Mouse (Mus musculus): ENCODE data around the gene Rrp8. TPM values are rescaled to one million over a fixed set of nuclear protein-coding genes. Genes with fewer than 3 reads are reported as not detected.

Rrp8 gene
- polyA plus RNA-seq, 1 experiment = 20.7 TPM

GRCm38 (mm10) chr7:105715366-105715765 lies 21.8 kb downstream of the Rrp8 start:
- Histone ChIP-seq H3K27me3 (replicated peaks) (peaks cover 6% of the 10 kb centered on the region), H3K4me1 (peaks cover 6% of the 10 kb centered on the region), H3K9me3 (peaks cover 12% of the 10 kb centered on the region; the same call in 1 of the 2 replicates), H3K4me3 (replicated peaks) (no peak overlapping the region), H3K36me3 (replicated peaks; ENCODE audit: low read length) (peaks cover 9% of the 10 kb centered on the region)
- TF ChIP-seq GATA1 (IDR thresholded peaks at IDR 0.05; ENCODE audit: borderline replicate concordance, low read length) (no peak), FLI1 (IDR thresholded peaks at IDR 0.05; ENCODE audit: low read length) (no peak)

GRCm38 (mm10) chr7:105708733-105709132 lies 28.5 kb downstream of the Rrp8 start:
- Histone ChIP-seq H3K9me3 (peaks cover 8% of the 10 kb centered on the region; the same call in 1 of the 2 replicates), H3K36me3 (replicated peaks; ENCODE audit: low read length) (no peaks in the 10 kb centered on the region), H3K4me1 (no peaks in the 10 kb centered on the region; the same call in 1 of the 2 replicates), H3K27me3 (replicated peaks) (peaks cover 27% of the 10 kb centered on the region), H3K4me3 (replicated peaks) (no peak overlapping the region)
- TF ChIP-seq FLI1 (IDR thresholded peaks at IDR 0.05; ENCODE audit: low read length) (no peak), GATA1 (IDR thresholded peaks at IDR 0.05; ENCODE audit: borderline replicate concordance, low read length) (no peak)

GRCm38 (mm10) chr7:105703816-105704215 lies 33.4 kb downstream of the Rrp8 start:
- Histone ChIP-seq H3K36me3 (replicated peaks; ENCODE audit: low read length) (no peaks in the 10 kb centered on the region), H3K9me3 (no peaks in the 10 kb centered on the region), H3K4me3 (replicated peaks) (no peak overlapping the region), H3K4me1 (peaks cover 3% of the 10 kb centered on the region; the same call in 1 of the 2 replicates), H3K27me3 (replicated peaks) (peaks cover 28% of the 10 kb centered on the region)
- TF ChIP-seq FLI1 (IDR thresholded peaks at IDR 0.05; ENCODE audit: low read length) (no peak), GATA1 (IDR thresholded peaks at IDR 0.05; ENCODE audit: borderline replicate concordance, low read length) (no peak)

GRCm38 (mm10) chr7:105703184-105703583 lies 34.0 kb downstream of the Rrp8 start:
- peaks cover 22% of the 10 kb centered on the region for H3K27me3 ChIP-seq (replicated peaks)
- TF ChIP-seq FLI1 (IDR thresholded peaks at IDR 0.05; ENCODE audit: low read length) (no peak), GATA1 (IDR thresholded peaks at IDR 0.05; ENCODE audit: borderline replicate concordance, low read length) (no peak)

GRCm38 (mm10) chr7:105690875-105691274 lies 46.3 kb downstream of the Rrp8 start:
- Histone ChIP-seq H3K27me3 (replicated peaks) (peaks cover 29% of the 10 kb centered on the region), H3K4me1 (no peaks in the 10 kb centered on the region), H3K9me3 (no peaks in the 10 kb centered on the region), H3K36me3 (replicated peaks; ENCODE audit: low read length) (no peaks in the 10 kb centered on the region), H3K4me3 (replicated peaks) (no peak overlapping the region)
- TF ChIP-seq GATA1 (IDR thresholded peaks at IDR 0.05; ENCODE audit: borderline replicate concordance, low read length) (no peak), FLI1 (IDR thresholded peaks at IDR 0.05; ENCODE audit: low read length) (no peak)

More at GRCm38 (mm10) chr7:105703184-105703583, 34.0 kb downstream of the Rrp8 start:
- no peak overlapping the region for H3K4me3 ChIP-seq (replicated peaks)
- H3K4me1 ChIP-seq = peaks cover 3% of the 10 kb centered on the region; the same call in 1 of the 2 replicates
- no peaks in the 10 kb centered on the region for H3K9me3 ChIP-seq
- no peaks in the 10 kb centered on the region for H3K36me3 ChIP-seq (replicated peaks; ENCODE audit: low read length)

GRCm38 (mm10) chr7:105685541-105686197 lies 51.5 kb downstream of the Rrp8 start:
- H3K27me3 ChIP-seq (replicated peaks) = peaks cover 27% of the 10 kb centered on the region
- TF ChIP-seq FLI1 (IDR thresholded peaks at IDR 0.05; ENCODE audit: low read length) (no peak), GATA1 (IDR thresholded peaks at IDR 0.05; ENCODE audit: borderline replicate concordance, low read length) (no peak)
- H3K9me3 ChIP-seq = no peaks in the 10 kb centered on the region
- no peaks in the 10 kb centered on the region for H3K36me3 ChIP-seq (replicated peaks; ENCODE audit: low read length)
- no peaks in the 10 kb centered on the region for H3K4me1 ChIP-seq
- no peak overlapping the region for H3K4me3 ChIP-seq (replicated peaks)

Other genes with a start within 250 kb of the Rrp8 start
- gene Smpd1, start 183.0 kb downstream of the Rrp8 start, polyA plus RNA-seq (2012; ENCODE audit: insufficient read depth, low replicate concordance) = 33.2 and 48.4 TPM in 2 replicates
- gene Apbb1, start 155.7 kb downstream of the Rrp8 start, polyA plus RNA-seq (2012; ENCODE audit: insufficient read depth, low replicate concordance) = 4.3 and 6.3 TPM in 2 replicates
- gene Hpx, start 137.2 kb downstream of the Rrp8 start, polyA plus RNA-seq (2012; ENCODE audit: insufficient read depth, low replicate concordance) = not detected in 2 replicates
- gene Trim3, start 103.8 kb downstream of the Rrp8 start, polyA plus RNA-seq (2012; ENCODE audit: insufficient read depth, low replicate concordance) = 5.4 and 7.3 TPM in 2 replicates
- gene Timm10b, start 97.3 kb downstream of the Rrp8 start, polyA plus RNA-seq (2012; ENCODE audit: insufficient read depth, low replicate concordance) = 588 and 794 TPM in 2 replicates
- gene Arfip2, start 97.0 kb downstream of the Rrp8 start, polyA plus RNA-seq (2012; ENCODE audit: insufficient read depth, low replicate concordance) = 18.8 and 50.9 TPM in 2 replicates
- 276 and 880 TPM in 2 replicates for gene Gm45799, start 96.8 kb downstream of the Rrp8 start, polyA plus RNA-seq (2012; ENCODE audit: insufficient read depth, low replicate concordance)
- 0.63 TPM in 1 of 2 replicates, not detected in the other for gene Dnhd1, start 86.6 kb downstream of the Rrp8 start, polyA plus RNA-seq (2012; ENCODE audit: insufficient read depth, low replicate concordance)
- 241 and 315 TPM in 2 replicates for gene Ilk, start 793 bp downstream of the Rrp8 start, polyA plus RNA-seq (2012; ENCODE audit: insufficient read depth, low replicate concordance)
- gene Taf10, start 7.0 kb upstream of the Rrp8 start, polyA plus RNA-seq (2012; ENCODE audit: insufficient read depth, low replicate concordance) = 411 and 429 TPM in 2 replicates
- 37.7 and 43.0 TPM in 2 replicates for gene Tpp1, start 14.8 kb upstream of the Rrp8 start, polyA plus RNA-seq (2012; ENCODE audit: insufficient read depth, low replicate concordance)
- 0.27 and 0.74 TPM in 2 replicates for gene Dchs1, start 50.3 kb upstream of the Rrp8 start, polyA plus RNA-seq (2012; ENCODE audit: insufficient read depth, low replicate concordance)
- gene Mrpl17, start 73.7 kb upstream of the Rrp8 start, polyA plus RNA-seq (2012; ENCODE audit: insufficient read depth, low replicate concordance) = 274 and 553 TPM in 2 replicates
- gene Gm4070, start 216.6 kb upstream of the Rrp8 start, polyA plus RNA-seq (2012; ENCODE audit: insufficient read depth, low replicate concordance) = 2.2 TPM in 1 of 2 replicates, not detected in the other

All from megakaryocyte, embryonic 14.5 days (primary cell).